Mouse (Mus musculus) liver, embryonic 12.5 days (tissue): Measurements from ENCODE around the gene Cacna2d3. TPM values are rescaled to one million over a fixed set of nuclear protein-coding genes. Genes with fewer than 3 reads are reported as not detected.

Source experiments
- ATAC-seq: fragments of 200-750 bp; cut with Nextera tagmentation; 2 replicates; pipeline ENCODE4 v1.8.0; 2017; ENCODE audit warnings: moderate number of reproducible peaks, mild to moderate bottlenecking, moderate library complexity
- H3K27ac ChIP-seq: fragments of 300-500 bp; sonication (generic); 2 replicates; pipeline ENCODE4 v1.5.1; 2016; ENCODE audit warnings: mild to moderate bottlenecking
- H3K27me3 ChIP-seq: fragments of 300-500 bp; sonication (generic); replicated peaks from 2 replicates; pipeline ENCODE4 v1.6.1; 2016; ENCODE audit warnings: mild to moderate bottlenecking, moderate library complexity
- H3K36me3 ChIP-seq: fragments of 300-500 bp; sonication (generic); 2 replicates; pipeline ENCODE4 v1.6.1; 2016; ENCODE audit warnings: mild to moderate bottlenecking, moderate library complexity
- H3K4me1 ChIP-seq: fragments of 300-500 bp; sonication (generic); 2 replicates; pipeline ENCODE4 v1.6.1; 2016
- H3K4me2 ChIP-seq: fragments of 300-500 bp; sonication (generic); 2 replicates; pipeline ENCODE4 v1.6.1; 2016; ENCODE audit warnings: mild to moderate bottlenecking, moderate library complexity
- H3K4me3 ChIP-seq: fragments of 300-500 bp; sonication (generic); 2 replicates; pipeline ENCODE4 v1.5.1; 2016; ENCODE audit warnings: mild to moderate bottlenecking, moderate library complexity
- H3K9ac ChIP-seq: fragments of 300-500 bp; sonication (generic); 2 replicates; pipeline ENCODE4 v1.6.1; 2016; ENCODE audit warnings: mild to moderate bottlenecking, moderate library complexity
- H3K9me3 ChIP-seq: fragments of 300-500 bp; sonication (generic); replicated peaks from 2 replicates; pipeline ENCODE4 v1.6.1; 2016; ENCODE audit warnings: mild to moderate bottlenecking, moderate library complexity
- WGBS: fragments of 180-500 bp; shearing (Covaris S2); methylation state at CpG from one replicate; pipeline ENCODE4 v1.1.7; 2016; ENCODE audit not compliant: insufficient replicate concordance; 5-methylcytosine and 5-hydroxymethylcytosine counted together
- polyA plus RNA-seq: library from polyadenylated mRNA; unstranded; fragments of >200 nt; fragmentation: Nextera tagmentation; extraction: Ambion mirVana; gene quantifications from 2 replicates; pipeline ENCODE4 v1.2.1, GENCODE M21; 2016

Cacna2d3 gene
- polyA plus RNA-seq, 1 experiment from 2014 or later, result 0.39 TPM

DNA sequence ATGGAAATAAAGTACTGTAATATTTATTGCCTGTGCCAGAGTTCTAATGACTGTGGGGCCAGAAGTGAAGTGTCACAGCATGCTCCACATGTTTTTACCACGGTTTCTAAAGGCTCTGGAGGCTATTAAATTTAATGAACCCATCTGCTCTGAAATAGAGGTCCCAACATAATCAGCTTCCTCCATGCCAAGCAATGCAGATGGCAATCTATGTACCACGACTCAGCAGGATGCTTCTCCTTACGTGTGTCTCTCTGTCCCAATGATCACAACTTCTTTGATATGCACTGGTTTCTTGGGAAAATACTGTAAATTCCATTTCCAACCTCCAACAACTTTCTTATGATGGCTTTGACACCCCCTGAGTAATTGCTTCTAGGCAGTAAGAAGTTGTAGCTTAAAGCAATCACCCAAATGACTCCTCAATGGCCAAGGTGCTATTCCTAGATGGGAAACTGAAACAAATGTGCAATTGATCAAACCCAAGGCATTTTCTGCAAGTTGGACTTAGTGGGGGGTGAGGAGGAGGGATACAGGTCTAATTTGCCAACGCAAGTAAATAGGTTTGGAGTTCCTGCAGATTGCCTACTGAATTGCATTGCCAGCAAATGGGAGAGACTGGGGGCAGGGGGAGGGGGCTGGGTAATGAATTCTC is 557.5 kb downstream of the Cacna2d3 start:
- Histone ChIP-seq H3K27me3 (no peaks in the 10 kb centered on the region), H3K4me1 (no peaks in the 10 kb centered on the region), H3K27ac (no peak overlapping the region), H3K36me3 (no peaks in the 10 kb centered on the region), H3K4me2 (no peak overlapping the region), H3K9ac (no peak overlapping the region), H3K9me3 (no peaks in the 10 kb centered on the region; the same call in 1 of the 2 replicates), H3K4me3 (no peak overlapping the region)
- WGBS, result 47% methylated on average over 4 of the region's 4 CpGs
- no peak for ATAC-seq

DNA sequence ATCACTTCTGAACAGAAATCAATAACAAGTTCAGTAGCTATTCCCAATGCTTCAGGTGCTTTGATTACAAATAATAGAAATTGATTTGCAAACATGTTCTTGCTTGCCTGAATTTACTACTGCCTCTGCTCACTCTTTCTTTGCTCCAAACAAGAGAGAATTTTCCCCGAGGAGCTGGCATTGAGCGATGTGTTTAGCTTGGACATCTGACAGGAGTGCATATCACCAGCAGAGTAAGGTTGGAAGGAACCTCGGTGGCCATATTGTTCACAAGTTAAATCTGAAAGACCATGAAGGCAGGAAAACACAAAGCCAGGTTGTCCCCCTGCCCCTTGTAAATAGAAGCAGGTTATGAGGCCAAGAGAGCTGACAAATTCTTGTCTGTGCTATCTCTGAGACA is 561.9 kb downstream of the Cacna2d3 start:
- no peaks in the 10 kb centered on the region for H3K27me3 ChIP-seq
- ATAC-seq, result no peak
- H3K4me3 ChIP-seq, result no peak overlapping the region
- 77% methylated on average over 3 of the region's 3 CpGs for WGBS
- no peak overlapping the region for H3K4me2 ChIP-seq
- H3K9ac ChIP-seq, result no peak overlapping the region
- no peaks in the 10 kb centered on the region; the same call in 1 of the 2 replicates for H3K9me3 ChIP-seq
- no peaks in the 10 kb centered on the region for H3K36me3 ChIP-seq
- H3K4me1 ChIP-seq, result no peaks in the 10 kb centered on the region
- no peak overlapping the region for H3K27ac ChIP-seq

DNA sequence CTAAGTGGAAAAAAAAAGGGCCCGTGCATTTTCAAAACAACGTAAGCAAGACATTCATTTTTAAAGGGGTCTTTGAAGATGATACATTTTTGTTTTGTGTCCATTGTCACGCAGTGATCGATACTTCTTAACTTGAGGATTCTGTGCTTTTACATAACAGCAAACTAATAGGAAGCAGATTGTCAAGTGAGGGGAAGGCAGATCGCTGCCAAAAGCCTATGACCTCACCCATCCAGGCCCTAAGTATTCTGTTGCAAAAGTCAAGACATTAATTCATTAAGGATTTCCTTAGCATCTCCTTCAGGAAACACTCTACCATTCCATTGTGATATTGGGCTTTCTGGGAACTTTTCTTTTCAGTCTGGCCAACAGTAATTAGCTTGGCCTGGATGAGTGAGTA is 564.6 kb downstream of the Cacna2d3 start:
- no peak overlapping the region for H3K4me3 ChIP-seq
- ATAC-seq, result no peak
- no peak overlapping the region for H3K27ac ChIP-seq
- WGBS, result 76% methylated on average over 5 of the region's 5 CpGs
- no peaks in the 10 kb centered on the region for H3K27me3 ChIP-seq
- H3K36me3 ChIP-seq, result no peaks in the 10 kb centered on the region
- no peak overlapping the region for H3K4me2 ChIP-seq
- H3K9me3 ChIP-seq, result no peaks in the 10 kb centered on the region; the same call in 1 of the 2 replicates
- H3K4me1 ChIP-seq, result no peaks in the 10 kb centered on the region
- H3K9ac ChIP-seq, result no peak overlapping the region

DNA sequence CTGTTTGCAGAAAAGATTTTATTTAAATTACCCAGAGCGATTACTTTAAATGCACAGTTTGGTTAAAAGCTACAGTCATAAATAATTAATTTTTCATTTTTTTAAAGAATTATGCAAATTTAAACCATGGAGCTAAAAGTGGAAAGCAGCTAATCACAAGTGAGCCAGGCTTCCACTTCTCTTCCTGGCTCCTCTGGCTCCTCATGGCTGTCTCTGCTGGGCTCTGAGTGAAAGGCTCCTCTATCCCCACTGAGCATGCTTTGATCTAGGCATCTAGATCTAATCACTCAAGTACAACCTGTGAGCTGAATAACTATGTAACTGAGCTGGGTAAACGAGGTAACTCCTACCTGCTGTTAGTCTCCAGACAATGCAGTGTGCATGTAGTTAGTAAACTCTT is 577.5 kb downstream of the Cacna2d3 start:
- no peak overlapping the region for H3K4me3 ChIP-seq
- no peak overlapping the region for H3K9ac ChIP-seq
- WGBS, result 43% methylated on average over 2 of the region's 2 CpGs

DNA sequence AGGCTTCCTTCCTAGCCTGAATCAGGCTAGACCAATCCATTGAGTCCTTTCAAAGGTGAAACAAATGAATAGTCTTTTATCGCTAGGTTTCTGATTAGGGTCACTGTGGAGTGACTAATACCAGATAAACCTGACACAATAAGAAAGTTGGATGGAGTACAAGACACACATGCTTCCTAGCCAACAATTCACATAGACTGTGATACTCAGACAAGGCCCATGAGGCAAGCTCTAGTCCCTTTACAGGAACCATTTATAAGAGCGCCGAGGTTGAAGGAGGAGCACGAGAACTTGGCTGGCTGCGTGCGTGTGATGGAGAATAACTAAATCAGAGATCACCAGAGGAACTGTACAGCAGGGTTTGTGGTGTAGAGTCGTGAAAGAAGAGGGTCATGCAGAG is 584.0 kb downstream of the Cacna2d3 start:
- no peaks in the 10 kb centered on the region for H3K27me3 ChIP-seq
- H3K4me1 ChIP-seq, result no peaks in the 10 kb centered on the region
- no peaks in the 10 kb centered on the region for H3K9me3 ChIP-seq
- no peak overlapping the region for H3K4me3 ChIP-seq
- H3K36me3 ChIP-seq, result no peaks in the 10 kb centered on the region
- H3K27ac ChIP-seq, result no peak overlapping the region
- no peak overlapping the region for H3K4me2 ChIP-seq
- WGBS, result 75% methylated on average over 7 of the region's 7 CpGs
- no peak overlapping the region for H3K9ac ChIP-seq
- ATAC-seq, result no peak

More for the DNA sequence above, 577.5 kb downstream of the Cacna2d3 start:
- H3K4me2 ChIP-seq, result no peak overlapping the region
- no peak for ATAC-seq
- H3K4me1 ChIP-seq, result no peaks in the 10 kb centered on the region
- no peaks in the 10 kb centered on the region for H3K27me3 ChIP-seq
- H3K27ac ChIP-seq, result no peak overlapping the region
- H3K36me3 ChIP-seq, result no peaks in the 10 kb centered on the region
- no peaks in the 10 kb centered on the region for H3K9me3 ChIP-seq

DNA sequence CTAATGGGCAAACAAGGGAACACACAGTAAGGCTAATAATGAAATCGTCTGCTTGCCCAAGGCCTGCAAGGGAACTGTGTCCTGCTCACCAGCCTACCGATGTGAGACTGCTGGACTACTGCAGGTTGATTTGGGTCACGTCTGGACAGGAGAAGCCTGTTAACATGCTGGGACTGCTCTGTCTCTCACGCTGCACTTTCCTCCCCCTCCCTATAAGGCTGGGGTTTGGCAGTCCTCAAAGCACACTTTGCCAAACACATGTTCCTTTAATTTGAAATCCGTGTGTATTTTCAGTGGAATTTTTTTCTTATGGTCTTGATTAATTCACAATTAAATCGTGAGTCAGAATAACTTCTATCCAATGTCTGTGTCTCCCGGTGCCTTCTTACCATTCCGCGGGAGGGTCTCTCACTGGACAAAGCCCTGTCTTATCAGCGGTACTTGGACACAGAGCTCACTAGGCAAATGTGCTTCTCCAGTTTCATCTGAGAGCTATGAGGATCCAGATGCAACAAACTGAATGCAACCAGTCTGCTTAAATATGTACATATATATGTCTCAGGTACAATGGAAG is 584.6 kb downstream of the Cacna2d3 start:
- no peaks in the 10 kb centered on the region for H3K27me3 ChIP-seq
- no peaks in the 10 kb centered on the region for H3K36me3 ChIP-seq
- no peak overlapping the region for H3K27ac ChIP-seq
- no peak overlapping the region for H3K4me2 ChIP-seq
- WGBS, result 75% methylated on average over 10 of the region's 10 CpGs
- H3K4me3 ChIP-seq, result no peak overlapping the region
- H3K9me3 ChIP-seq, result no peaks in the 10 kb centered on the region
- H3K9ac ChIP-seq, result no peak overlapping the region
- no peaks in the 10 kb centered on the region for H3K4me1 ChIP-seq
- no peak for ATAC-seq

DNA sequence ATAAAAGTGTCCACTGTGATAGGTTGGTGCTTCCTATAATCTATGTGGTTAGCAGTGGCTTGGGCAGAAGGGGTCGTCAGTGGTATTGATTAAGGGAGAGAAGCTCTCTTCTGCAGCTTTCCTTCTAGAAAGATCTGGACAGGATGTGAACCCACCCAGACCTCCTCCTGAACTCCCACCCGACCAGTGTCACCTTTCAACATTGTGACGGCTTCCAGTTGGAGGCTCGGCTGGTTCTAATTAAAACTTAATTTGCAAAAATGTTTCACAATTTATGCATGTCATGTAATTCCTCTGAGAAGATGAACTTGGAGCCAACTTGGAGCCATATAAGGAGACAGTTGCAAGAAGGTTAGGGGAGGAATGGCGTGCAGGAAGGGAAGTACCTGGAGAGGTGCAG is 586.8 kb downstream of the Cacna2d3 start:
- no peak overlapping the region for H3K9ac ChIP-seq
- H3K4me2 ChIP-seq, result no peak overlapping the region
- H3K9me3 ChIP-seq, result no peaks in the 10 kb centered on the region
- 56% methylated on average over 5 of the region's 5 CpGs for WGBS
- no peak overlapping the region for H3K4me3 ChIP-seq
- no peaks in the 10 kb centered on the region for H3K27me3 ChIP-seq
- no peak for ATAC-seq
- no peaks in the 10 kb centered on the region for H3K36me3 ChIP-seq
- H3K27ac ChIP-seq, result no peak overlapping the region
- H3K4me1 ChIP-seq, result no peaks in the 10 kb centered on the region

DNA sequence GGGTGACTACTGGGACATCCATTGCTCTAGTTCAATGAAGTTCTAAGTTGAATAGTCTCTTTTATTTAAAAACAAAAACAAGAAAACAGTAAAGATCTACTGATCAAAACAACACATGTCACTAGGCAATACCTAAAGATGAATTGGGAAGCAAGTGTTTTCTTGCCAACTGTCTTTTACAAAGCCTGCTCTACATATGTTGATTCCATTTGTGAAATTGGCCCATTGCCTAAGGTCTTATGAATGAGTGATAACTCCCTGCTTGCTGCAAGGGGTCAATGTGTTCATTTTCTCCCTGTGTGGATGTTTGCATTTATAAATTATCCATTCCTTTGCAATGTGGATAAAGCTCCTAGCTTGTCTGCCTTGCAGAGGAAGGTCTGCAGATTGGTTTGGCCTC is 591.2 kb downstream of the Cacna2d3 start:
- Histone ChIP-seq H3K4me1 (no peaks in the 10 kb centered on the region), H3K27me3 (no peaks in the 10 kb centered on the region), H3K9me3 (no peaks in the 10 kb centered on the region; the same call in 1 of the 2 replicates), H3K36me3 (no peaks in the 10 kb centered on the region), H3K4me3 (no peak overlapping the region), H3K27ac (no peak overlapping the region), H3K9ac (no peak overlapping the region), H3K4me2 (no peak overlapping the region)
- ATAC-seq, result no peak

DNA sequence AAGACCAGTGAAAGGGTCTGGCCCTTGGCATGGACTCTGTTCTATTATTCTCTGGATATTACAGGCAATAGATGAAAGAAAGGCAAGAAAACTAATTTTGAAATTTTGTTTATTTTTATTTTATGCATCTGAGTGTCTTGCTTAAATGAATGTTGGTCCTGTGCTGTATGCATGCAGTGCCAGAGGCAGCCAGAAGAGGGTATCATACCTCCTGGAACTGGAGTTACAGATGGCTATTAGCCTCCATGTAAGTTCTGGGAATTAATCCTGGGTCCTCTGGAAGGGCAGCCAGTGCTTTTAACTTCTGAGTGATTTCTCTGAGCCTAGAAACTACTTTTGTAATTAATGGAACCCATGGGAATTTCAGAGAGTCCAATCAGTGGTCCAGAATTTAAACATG is 597.8 kb downstream of the Cacna2d3 start:
- no peaks in the 10 kb centered on the region for H3K27me3 ChIP-seq
- no peak for ATAC-seq
- H3K9me3 ChIP-seq, result no peaks in the 10 kb centered on the region; the same call in 1 of the 2 replicates
- H3K9ac ChIP-seq, result no peak overlapping the region
- H3K4me1 ChIP-seq, result no peaks in the 10 kb centered on the region
- H3K36me3 ChIP-seq, result no peaks in the 10 kb centered on the region
- no peak overlapping the region for H3K4me3 ChIP-seq
- no peak overlapping the region for H3K4me2 ChIP-seq
- no peak overlapping the region for H3K27ac ChIP-seq

DNA sequence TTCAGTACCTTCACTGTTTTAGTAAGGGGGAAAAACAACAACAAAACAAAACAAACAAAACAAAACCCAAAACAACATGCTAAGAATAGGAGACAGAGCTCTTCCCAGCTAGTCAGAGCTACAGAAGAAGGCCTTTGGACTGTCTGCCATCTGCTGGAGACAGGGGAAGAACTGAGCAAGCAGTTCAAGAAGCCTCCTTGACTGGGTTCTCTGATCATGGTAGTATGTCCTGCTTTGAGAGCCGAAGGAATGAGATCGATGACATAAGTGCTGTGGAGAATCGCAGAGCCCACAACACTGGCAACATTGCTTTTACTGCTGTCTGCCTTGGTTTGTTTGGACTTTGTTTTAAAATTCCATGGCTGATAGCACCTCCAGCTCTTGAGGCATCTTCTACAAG is 598.9 kb downstream of the Cacna2d3 start:
- no peak for ATAC-seq
- Histone ChIP-seq H3K27ac (no peak overlapping the region), H3K4me2 (no peak overlapping the region), H3K4me3 (no peak overlapping the region), H3K36me3 (no peaks in the 10 kb centered on the region), H3K9ac (no peak overlapping the region), H3K27me3 (no peaks in the 10 kb centered on the region), H3K9me3 (no peaks in the 10 kb centered on the region), H3K4me1 (no peaks in the 10 kb centered on the region)
- WGBS, result 77% methylated on average over 3 of the region's 3 CpGs

DNA sequence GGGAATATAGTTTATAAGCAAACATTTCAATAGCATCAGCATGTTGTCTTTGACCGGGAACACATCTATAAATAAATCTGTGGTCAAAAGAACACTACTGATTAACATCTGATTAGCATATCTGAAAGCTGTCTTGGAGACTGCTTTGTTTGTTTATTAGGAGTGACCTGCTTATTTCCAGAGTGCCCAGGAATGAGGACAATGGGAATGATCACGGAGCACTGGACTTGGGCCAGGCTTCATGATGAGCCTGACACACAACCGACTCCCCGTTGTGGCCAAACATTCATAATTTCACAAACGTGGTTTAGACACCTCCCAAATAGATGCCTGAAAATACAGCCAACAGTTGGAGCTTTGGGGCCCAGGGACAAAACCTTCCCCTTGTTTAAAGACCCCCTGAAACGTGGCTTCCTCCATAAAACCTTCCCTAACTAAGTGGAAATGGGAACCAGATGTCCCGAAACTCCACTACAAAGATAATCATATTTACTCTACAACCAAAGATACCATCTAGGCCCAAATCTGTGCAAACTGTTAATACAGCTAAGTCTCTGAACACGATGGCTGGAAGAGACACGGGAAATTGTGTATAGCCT is 607.7 kb downstream of the Cacna2d3 start:
- Histone ChIP-seq H3K36me3 (no peaks in the 10 kb centered on the region), H3K4me3 (no peak overlapping the region), H3K4me2 (no peak overlapping the region), H3K9ac (no peak overlapping the region), H3K27me3 (no peaks in the 10 kb centered on the region), H3K9me3 (no peaks in the 10 kb centered on the region), H3K4me1 (no peaks in the 10 kb centered on the region), H3K27ac (no peak overlapping the region)
- no peak for ATAC-seq
- 54% methylated on average over 9 of the region's 9 CpGs for WGBS

DNA sequence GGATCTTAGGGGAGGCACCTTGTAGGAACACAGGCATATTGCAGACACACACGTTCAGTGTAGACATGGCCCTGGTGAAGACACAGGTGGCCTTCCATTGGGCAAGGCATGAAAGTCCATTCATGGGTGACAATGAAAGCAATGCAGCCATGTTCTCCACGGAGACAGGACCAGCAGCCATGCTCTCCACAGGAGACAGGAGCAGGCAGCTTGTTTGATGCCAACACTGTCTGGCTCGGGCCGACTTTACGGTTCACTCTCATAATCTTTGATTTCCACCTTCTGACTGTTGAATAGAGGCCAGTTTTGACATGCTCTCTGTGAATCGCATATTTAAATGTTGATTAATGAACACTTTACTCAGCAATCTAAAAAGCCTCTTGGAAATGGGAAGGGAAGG is 610.0 kb downstream of the Cacna2d3 start:
- WGBS, result 67% methylated on average over 6 of the region's 6 CpGs
- Histone ChIP-seq H3K9ac (no peak overlapping the region), H3K4me2 (no peak overlapping the region), H3K4me1 (no peaks in the 10 kb centered on the region), H3K9me3 (no peaks in the 10 kb centered on the region), H3K36me3 (no peaks in the 10 kb centered on the region), H3K27ac (no peak overlapping the region), H3K4me3 (no peak overlapping the region), H3K27me3 (no peaks in the 10 kb centered on the region)
- no peak for ATAC-seq
